Mouse (Mus musculus) lung, postnatal 4 days (tissue): ENCODE data around the gene Naa16.
A peak's percentile ranks its signal among the peaks of the same experiment; 100 is the strongest.

Experiments
- DNase-seq, 2 experiments: peaks; one replicate each; pipeline ENCODE4 v3.0.0; 2021

Naa16 gene

DNA sequence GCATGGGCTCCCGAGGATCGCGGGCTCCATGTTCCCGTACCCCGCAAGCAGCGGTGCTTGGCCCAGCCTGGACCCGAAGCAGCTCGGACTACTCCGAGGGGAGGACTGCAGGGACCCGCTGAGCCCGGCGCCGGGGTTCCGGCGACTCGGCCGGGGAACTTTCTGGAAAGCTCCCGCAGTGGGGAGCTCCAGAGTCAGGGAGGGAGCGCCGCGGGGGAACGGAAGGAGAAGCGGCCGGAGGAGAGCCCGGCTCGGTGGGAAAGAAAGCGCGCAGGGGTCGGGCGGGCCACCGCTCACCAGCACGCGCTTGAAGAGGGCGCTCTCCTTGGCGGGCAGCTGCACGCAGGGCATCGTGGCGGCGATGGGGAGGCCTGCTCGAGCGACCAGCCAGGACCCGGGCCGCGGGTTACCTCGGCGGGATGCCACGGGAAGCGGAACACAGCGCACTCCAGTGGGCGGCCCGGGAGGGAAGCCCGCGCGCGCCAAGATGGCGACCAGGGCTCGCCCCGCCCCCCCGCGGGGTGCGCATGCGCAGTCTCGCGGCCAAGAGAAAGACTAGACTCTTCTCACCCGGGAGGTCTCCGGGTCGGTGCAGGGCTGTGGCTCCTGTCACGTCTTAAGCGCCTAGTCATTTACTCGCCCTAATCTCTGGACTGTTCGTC is at the start of gene Naa16:
Gene Naa16, minus strand, starts transcription at position 514 of the 662 bp plus-strand sequence.
- peak; percentile 96 to 97 for DNase-seq

DNA sequence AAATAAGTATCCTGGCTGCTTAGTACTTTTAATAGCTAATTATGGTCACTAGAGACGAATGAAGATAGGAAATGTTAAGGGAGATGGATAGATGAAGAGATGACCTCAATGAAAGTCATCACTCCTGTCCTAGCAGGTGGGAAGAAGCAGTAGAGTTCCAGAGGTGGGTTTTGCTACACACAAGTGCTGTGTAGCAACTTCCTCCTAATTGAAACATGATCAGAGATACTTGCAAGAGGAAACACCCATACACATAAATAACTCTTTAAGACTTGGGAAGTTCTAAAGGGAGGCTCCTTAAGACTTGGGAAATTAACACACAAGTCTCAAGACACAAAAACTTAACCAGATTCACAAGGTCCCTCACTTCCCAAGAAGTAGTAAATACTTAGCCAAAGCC is 43.5 kb upstream of the Naa16 start:
- DNase-seq, result no peak

DNA sequence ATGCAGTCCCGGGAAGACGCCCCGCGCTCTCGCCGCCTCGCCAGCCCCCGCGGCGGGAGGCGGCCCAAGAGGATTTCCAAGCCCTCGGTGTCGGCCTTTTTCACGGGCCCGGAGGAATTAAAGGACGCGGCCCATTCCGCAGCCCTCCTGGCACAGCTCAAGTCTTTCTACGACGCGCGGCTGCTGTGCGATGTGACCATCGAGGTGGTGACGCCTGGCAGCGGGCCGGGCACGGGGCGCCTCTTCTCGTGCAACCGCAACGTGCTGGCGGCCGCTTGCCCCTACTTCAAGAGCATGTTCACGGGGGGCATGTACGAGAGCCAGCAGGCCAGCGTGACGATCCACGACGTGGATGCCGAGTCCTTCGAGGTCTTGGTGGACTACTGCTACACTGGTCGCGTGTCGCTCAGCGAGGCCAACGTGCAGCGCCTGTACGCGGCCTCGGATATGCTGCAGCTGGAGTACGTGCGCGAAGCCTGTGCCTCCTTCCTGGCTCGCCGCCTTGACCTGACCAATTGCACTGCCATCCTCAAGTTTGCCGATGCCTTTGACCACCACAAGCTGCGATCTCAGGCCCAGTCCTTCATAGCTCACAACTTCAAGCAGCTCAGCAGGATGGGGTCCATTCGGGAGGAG is 36.3 kb upstream of the Naa16 start:
- DNase-seq, result peak in 1 of 2 experiments; percentile 34

DNA sequence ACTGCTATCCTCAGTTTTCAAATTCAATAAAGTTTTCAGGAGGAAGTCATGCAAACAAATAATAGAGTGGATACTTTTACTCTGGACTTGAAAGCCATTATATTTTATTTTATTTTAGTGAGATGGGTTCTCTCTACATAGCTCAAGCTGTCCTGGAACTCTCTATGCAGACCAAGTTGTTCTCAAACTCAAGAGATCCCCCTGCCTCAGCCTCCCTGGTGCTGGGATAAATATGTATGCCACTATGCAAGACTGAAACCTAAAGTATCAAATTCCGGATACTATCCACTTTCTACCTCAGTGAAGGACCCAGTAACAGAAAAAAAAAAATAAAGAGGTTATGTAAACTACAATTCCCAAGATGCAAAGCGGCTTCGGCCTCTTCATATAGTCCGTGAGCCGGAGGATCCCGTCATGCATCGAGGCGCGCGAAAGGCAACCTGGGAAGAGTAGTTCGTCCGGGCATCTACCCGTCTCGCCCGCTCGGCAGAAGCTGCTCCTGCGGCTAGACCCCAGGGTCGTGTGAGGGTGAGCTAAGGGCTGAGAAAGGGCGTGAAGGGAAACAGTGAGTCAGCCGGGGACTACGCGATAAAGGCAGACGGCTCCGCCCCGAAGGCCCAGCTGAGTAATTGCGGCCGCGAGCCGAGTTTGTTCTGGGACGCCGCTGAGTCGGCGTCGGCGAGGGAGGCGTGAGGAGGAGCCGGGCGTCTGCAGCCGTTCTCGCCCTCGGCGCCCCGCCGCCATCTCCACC is 35.6 kb upstream of the Naa16 start, which contains the start of gene Kbtbd7:
Gene Kbtbd7, plus strand, starts transcription at position 533 of the 751 bp plus-strand sequence.
- DNase-seq, result peak; percentile 95 to 98

DNA sequence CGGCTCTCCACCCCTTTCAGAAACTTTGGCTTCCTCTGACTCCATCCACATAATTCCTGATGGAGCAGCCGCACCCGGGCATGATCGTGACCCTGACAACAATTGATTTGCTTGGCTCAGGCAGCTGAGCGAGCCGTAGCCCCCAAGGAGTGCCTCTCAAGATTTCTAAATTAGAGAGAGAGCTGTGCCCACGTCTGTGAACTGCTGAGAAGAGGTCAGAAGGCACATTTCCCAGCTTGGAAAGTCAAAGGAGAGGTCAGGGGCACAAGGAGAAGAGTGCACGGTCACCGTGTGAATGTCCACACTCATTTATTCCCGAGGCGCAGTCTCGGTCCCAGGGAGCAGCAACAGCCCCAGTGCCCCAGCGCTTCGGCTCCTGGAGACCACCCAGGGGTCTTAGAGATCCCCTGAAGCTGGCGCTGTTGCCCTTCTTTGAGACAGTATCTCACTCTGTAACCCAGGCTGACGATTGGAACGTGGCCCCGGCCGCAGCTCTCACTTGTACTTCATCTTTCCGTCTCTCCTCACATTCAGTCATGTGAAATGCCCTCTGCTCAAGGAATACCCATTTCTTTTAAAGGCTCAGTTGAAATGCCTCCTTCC is 29.6 kb upstream of the Naa16 start:
- DNase-seq, result no peak

DNA sequence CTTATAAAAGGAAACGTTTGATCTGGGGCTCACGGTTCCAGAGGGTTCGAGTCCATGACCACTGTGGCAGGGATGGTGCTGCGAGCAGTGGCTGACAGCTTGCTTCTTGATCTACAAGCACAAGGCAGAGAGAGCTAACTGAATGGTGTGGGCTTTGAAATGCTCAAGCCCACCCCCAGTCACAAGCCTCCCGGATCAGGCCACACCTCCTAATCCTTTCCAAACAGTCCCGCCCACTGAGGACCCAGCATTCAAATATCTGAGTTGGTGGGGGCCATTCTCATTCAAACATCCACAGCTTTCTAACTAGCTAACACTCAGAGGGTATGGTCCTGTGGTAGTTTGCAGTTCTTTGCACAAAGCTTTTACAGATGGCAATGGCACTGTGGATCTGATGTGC is 22.5 kb upstream of the Naa16 start:
- DNase-seq, result no peak

DNA sequence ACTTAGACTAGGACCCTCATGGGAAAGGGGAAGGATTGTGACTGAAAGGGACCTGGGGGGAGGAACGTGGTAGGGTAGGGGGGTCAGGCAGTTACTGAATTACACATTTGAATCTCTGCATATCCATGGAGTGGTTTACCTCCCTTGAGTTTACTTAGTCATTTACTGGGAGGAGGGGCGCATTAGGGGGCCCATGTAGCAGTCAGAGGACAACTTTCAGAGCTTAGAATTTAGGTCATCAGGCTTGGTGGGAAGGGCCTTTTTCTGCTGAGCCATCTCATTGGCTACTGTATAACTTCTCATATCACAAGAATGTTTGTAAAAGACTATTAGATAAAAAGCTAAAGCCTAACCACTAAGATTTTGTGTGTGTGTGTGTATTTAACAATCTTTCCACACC is 20.1 kb upstream of the Naa16 start:
- no peak for DNase-seq

DNA sequence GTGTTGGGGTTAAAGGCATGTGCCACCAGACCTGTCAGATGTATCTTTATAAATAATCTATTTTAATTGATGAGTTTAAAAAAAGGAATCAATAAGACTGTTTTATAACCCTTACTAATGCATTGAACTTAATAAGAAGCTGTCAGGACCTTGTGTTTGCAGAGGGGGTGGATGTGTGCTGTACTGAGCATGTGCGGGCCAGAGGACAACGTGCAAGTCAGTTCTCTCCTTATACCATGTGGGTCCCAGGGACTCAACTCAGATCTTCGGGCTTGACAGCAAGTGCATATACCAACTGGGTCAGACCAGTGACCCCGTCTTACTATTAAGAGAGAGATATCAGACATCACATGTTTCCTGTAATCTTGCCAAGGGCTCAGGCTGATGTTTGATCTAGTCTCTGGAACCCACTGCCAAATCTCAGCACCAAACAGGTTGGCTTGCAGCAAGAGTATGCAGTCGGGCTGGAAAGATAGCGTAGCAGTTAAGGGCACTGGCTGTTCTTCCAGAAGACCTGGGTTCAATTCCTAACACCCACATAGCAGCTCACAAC is 18.8 kb upstream of the Naa16 start:
- no peak for DNase-seq

DNA sequence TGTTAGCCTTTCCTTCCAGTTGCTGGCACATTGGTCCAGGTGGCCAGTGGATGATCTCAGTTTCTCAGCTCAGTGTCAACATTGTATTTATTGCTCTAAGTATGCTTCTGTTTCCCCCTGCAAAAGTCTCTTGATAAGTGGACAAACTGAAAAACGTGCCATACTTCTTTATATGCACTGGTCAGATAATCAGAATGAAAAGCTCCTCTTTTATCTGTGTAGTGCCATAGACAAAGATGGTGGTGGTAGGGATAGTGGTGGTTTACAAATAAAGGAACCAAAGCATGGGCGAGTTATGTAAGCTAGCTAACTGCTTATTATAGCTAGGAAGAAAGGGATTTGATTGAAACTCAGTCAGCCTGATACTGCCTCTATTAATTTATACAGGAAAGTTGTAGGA is 17.1 kb upstream of the Naa16 start:
- no peak for DNase-seq

DNA sequence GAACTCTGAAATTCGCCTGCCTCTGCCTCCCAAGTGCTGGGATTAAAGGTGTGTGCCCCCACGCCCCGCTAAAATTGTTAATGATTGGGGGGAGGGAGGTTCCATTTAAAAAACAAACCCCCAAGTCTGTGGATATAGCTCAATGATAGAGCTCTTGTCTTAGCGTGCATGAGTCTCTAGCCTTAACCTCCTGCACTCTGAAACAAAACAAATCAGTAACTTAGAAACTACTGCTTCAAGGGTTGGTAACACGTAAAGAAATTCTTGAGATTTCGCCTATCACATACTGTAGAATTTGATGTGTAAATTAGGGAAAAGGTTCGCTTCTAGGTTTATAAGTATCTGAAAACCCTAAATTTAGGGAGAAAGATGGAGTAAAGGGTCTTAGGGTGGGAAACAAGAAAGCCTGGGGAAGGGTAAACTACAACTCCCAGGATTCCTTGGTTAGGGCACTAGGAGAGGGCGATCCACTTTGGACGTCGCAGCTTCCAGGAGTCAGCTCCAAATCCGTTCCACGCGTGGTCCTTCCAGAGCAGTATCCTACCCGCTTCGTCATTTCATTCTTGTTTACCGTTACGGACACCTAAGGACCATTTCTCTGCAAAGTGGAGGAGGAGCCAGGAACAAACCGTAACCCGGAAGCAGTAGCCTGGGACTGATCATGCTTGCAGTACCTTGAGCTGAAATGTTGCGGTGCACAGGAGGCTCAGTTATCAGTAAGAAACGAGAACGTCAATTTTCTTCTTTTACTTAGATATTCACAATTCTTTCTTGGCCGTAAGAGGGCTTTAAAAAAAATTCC is 6.9 kb upstream of the Naa16 start, which contains the start of gene Mtrf1:
Gene Mtrf1, plus strand, starts transcription at position 452 of the 802 bp plus-strand sequence.
- DNase-seq, result peak; percentile 53 to 72

DNA sequence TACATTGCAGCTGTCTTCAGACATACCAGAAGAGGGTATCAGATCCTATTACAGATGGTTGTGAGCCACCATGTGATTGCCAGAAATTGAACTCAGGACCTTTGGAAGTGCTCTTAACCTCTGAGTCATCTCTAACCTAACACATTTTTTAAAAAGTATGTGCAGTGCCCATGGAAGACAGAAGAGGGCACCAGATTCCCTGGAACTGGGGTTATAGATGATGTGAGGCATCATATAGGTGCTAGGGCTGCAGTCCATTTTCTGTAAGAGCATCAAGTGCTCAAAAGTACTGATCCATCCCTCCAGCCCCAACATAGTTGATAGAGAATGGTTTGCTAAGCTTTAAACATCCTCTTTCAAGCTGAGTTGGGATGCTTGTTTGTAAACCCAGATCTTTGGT is 4.0 kb upstream of the Naa16 start:
- peak in 1 of 2 experiments; percentile 54 for DNase-seq

DNA sequence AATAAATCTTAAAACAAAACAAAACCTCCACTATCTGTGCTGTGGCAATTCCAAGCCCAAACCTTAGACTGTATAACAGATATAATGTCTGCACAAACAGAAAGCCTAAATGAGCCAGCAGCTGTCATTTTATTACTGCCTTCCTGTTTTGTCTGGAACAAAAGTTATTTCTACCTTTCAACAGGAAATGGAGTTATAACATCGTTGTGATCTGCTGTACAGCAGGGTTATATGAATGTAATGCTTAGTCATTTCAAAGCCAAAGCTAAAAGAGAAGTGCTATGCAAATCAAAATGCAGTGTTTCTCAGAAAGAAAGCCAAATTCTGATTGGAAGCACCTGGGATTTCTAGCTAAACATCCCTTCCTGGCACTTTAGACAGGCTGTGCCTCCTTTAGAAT is 2.7 kb upstream of the Naa16 start:
- no peak for DNase-seq

DNA sequence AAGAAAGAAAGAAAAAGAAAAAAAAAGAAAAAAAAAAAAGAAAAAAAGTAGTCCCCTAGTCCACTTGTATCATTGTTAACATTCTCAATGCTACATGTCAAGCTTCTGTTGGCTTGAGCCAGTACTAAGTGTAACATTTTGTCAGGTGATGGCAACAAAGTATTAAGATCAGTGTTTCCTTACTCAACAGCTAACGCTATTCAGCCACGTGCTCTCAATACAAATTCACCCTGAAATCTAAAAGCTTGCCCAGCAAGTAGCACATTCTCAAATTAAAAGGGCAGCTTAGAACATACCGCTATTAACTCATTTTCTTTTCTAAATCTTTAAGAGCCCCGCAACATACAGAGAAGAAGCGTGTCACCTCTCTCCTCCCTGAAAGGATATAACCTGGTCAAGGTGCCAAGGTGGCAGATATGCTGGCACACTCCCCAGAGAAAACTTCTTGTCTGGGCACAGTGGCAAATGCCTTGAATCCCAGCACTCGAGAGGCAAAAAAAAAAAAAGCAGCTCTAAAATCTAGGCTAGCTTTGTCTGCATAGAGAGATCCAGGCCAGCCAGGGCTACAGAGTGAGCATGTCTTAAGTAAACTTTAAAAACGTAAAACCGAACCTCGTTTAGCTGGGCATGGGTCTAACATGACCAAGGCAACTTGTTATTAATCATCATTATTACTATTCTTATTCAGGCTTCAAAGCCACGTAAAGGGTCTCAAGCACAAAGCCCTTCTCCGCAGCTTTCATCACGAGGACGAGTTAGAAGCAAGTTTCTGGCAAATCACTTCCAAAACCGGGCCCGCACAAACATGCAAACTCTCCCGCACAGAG is 927 bp downstream of the Naa16 start:
- peak; percentile 8 to 29 for DNase-seq

DNA sequence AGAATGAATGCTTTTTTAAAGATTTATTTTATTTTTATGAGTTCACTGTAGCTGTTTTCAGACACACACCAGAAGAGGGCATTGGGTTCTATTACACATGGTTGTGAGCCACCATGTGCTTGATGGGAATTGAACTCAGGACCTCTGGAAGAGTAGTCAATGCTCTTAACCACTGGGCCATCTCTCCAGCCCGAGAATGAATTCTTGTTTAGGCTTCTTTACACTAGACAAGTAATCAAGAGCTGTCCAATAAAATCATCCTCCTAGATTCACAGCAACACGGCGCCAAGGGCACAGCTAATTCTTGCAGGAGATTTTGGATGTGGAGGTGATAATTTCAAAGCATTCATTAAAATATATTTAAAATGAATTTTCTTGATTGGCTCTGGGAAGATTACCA is 2.3 kb downstream of the Naa16 start:
- no peak for DNase-seq

DNA sequence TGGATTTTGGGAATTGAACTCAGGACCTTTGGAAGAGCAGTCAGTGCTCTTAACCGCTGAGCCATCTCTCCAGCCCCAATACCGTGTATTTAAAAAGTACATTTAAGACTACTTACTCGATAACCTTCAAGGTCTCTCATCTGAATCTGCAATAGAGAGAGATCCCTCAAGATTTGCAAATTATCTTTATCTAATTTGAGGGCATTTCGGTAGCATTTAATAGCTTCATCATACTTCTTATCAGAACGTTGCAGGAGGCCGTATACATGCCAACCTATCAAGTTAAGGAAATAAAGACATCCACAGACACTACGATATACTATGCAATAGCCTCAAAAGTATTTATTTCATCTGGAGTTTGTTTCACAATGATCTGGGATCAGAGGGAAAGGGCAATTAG is 7.5 kb downstream of the Naa16 start:
- no peak for DNase-seq

DNA sequence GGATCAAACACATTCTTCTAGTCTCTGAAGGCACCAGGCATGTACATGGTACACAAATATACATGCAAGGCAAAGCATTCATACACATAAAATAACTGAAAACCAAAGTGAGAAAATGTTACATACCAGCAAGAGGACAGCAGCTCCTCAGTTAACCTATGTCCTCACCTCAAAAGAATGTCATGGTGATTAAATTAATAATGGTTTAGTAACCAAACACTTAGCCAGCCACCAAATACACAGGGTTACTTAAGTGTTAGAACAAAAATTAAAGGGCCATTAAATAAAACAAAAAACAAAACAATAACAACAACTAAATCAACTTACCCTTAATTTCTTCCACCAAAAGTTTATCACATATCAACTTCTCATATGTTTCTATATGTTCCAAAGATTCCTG is 13.5 kb downstream of the Naa16 start:
- no peak for DNase-seq

DNA sequence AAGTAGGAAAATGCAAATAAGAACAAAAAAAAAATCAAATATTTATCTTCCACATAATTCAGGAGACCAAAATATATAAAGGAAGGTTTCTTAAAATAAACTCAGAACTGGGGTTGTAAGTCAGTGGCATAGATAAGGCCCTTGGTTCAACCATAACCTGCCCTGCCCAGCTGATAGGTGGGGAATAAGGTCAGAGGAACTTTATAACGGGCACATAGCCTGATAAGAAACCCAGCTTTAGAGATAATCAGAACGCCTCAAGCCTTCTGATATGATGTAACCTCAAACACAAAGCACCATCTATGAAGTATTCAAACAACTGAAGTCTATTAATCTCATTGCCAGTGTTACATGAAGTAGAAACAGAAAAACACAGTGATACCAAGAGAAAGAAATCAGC is 32.5 kb downstream of the Naa16 start:
- no peak for DNase-seq

DNA sequence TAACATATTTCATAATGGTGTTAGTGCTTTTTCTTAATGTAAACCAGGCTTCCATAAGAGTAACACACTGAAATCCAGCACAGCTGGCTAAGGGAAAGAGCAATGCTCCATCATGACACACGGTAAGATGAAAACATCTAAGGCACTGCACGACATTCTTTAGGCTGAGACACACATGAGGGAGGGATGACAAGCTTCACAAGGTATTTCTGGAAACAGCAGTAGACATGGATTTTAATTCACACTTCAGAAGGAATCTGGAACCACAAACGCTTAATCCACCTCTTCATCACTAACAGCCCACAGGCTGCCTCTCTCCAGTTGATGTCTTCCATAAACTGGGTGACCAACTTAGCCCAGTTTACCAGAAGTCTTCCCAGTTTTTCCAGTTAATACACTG is 44.2 kb downstream of the Naa16 start:
- no peak for DNase-seq

DNA sequence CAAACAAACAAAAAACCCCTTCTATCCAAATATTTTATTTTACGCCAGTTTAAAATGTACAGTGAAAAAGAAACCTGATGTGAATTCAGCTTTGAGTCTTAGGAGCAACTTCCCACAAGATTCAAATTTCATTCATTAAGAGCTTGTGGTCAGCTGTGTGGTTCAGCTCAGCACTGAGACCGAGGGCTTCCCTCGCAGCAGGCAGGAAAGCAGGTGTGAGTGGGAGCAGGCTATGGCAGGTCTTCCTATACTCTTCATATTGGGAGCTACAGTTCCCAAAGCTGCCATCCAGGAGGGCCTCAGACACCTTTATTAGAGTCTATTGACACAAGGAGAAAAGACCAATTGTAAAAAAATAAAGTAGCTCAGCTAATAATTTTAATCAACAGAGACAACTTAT is 55.0 kb downstream of the Naa16 start:
- no peak for DNase-seq

DNA sequence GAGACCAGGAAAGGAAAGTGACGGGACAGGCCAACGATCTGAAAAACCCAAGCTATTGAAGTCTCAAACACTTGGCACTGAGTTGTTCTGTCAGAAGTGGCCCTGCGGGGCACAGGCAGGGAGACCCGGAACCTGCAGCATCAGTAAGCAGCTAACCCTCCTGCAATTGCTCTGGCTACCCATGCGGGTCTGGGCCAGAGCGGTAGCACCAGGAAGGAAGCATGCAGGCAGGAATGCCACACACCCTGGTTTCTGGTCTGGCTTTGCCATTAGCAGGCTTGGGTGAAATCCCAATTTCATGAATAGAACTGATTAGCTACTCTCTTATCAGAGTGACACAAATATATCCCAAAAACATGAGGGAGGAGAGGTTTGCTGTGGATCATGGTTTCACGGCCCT is 58.6 kb downstream of the Naa16 start:
- peak in 1 of 2 experiments; percentile 7 for DNase-seq

DNA sequence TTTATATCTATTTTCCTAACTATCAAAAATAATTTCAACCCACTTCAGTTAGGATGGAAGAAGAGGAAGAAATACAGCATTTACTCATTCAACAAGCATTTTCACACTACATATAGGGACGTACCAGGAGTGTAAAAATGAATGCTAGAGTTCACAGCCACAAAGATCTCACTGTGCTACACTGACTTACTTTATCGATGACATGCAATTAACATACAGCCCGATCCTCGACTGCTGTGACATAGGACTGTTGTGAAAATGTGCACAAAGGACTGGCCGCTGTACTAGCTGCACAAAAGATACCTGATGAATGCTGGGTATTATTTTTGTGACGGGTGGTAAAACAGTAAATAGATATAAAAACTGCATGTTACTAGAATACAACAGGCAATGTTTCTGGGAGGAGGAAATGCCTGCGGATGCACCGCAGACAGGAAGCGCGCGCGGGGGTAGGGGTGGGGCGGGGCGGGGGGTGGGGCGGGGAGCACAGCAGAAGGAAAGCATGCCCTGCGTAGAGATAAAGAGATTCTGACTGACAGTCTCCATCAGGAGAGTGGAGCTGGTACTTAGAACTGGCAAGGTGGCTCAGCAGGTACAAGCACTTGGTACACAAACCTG is 59.5 kb downstream of the Naa16 start:
- peak in 1 of 2 experiments; percentile 17 for DNase-seq
